Mouse (Mus musculus) ES-Bruce4 (cell line): Measurements from ENCODE around the gene Dhrs3.

ENCODE experiments used
- CTCF ChIP-seq: IDR thresholded peaks from one replicate; pipeline ENCODE4 v1.8.1; 2011; ENCODE audit warnings: low read depth, low read length
- EP300 ChIP-seq: IDR thresholded peaks from 2 replicates; pipeline ENCODE4 v1.6.1; 2011; ENCODE audit warnings: low read depth, low read length; ENCODE audit not compliant: insufficient read depth
- POLR2A ChIP-seq: IDR thresholded peaks from one replicate; pipeline ENCODE4 v1.8.1; 2011; ENCODE audit warnings: low read length; ENCODE audit not compliant: insufficient read depth

DNA sequence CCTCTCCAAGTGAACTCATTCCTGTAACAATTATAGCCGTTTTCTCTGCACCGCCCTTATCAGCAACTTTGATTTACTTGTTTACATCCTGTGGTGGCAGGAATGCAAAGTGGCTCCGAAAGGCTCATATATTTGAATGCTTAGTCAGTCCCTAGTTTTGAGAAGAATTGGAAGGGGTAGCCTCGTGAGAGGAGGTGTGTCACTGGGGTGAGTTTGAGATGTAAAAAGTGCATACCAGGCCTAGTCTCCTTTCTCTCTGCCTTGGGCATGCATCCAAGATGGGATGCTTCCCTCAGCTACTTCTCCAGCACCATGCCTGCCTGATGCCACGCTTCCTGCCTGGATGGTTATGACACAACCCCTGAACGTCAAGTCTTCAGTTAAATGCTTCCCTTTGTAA lies 76.4 kb downstream of the Dhrs3 start:
- TF ChIP-seq EP300 (no peak), CTCF (no peak), POLR2A (no peak)
